Mouse (Mus musculus) midbrain, embryonic 16.5 days (tissue): ENCODE measurements around the gene Naxd. TPM values are rescaled to one million over a fixed set of nuclear protein-coding genes. Genes with fewer than 3 reads are reported as not detected.
"Not testable (repeated sequence)": the region's sequence is repeated elsewhere in the genome, so short reads cannot be mapped to it uniquely, and the experiment has no call there.

Source experiments
- ATAC-seq: fragments of 200-750 bp; cut with Nextera tagmentation; 2 replicates; pipeline ENCODE4 v1.8.0; 2017; ENCODE audit warnings: moderate TSS enrichment
- H3K27ac ChIP-seq: fragments of 300-500 bp; sonication (generic); 2 replicates; pipeline ENCODE4 v1.5.1; 2014; ENCODE audit warnings: mild to moderate bottlenecking, low read length, mixed read lengths
- H3K27me3 ChIP-seq: fragments of 300-500 bp; sonication (generic); 2 replicates; pipeline ENCODE4 v1.6.1; 2014; ENCODE audit warnings: low read depth, low read length, mixed read lengths; ENCODE audit not compliant: control insufficient read depth, insufficient read depth
- H3K36me3 ChIP-seq: fragments of 300-500 bp; sonication (generic); 2 replicates; pipeline ENCODE4 v1.6.1; 2014; ENCODE audit warnings: mild to moderate bottlenecking, low read length, moderate library complexity, mixed read lengths; ENCODE audit not compliant: control insufficient read depth, insufficient read depth
- H3K4me1 ChIP-seq: fragments of 300-500 bp; sonication (generic); 2 replicates; pipeline ENCODE4 v1.6.1; 2014; ENCODE audit warnings: mild to moderate bottlenecking, low read length, mixed read lengths; ENCODE audit not compliant: control insufficient read depth, insufficient read depth
- H3K4me2 ChIP-seq: fragments of 300-500 bp; sonication (generic); 2 replicates; pipeline ENCODE4 v1.6.1; 2014; ENCODE audit warnings: mild to moderate bottlenecking, low read length, mixed read lengths
- H3K4me3 ChIP-seq: fragments of 300-500 bp; sonication (generic); 2 replicates; pipeline ENCODE4 v1.5.1; 2014; ENCODE audit warnings: low read depth, mild to moderate bottlenecking, low read length, moderate library complexity, mixed read lengths
- H3K9ac ChIP-seq: fragments of 300-500 bp; sonication (generic); 2 replicates; pipeline ENCODE4 v1.6.1; 2014; ENCODE audit warnings: low read depth, low read length, mixed read lengths
- H3K9me3 ChIP-seq: fragments of 300-500 bp; sonication (generic); replicated peaks from 2 replicates; pipeline ENCODE4 v1.6.1; 2014; ENCODE audit warnings: mild to moderate bottlenecking, low read length, mixed read lengths; ENCODE audit not compliant: control insufficient read depth, poor library complexity, severe bottlenecking
- WGBS: fragments of 180-500 bp; shearing (Covaris S2); extraction: QIAGEN DNeasy Blood & Tissue Kit; methylation state at CpG from one replicate; pipeline ENCODE4 v1.1.7; 2014; 5-methylcytosine and 5-hydroxymethylcytosine counted together
- polyA plus RNA-seq: library from polyadenylated mRNA; unstranded; fragments of >200 nt; fragmentation: Nextera tagmentation; extraction: Ambion mirVana; gene quantifications from 2 replicates; pipeline ENCODE4 v1.2.1, GENCODE M21; 2015

Naxd gene
- polyA plus RNA-seq, 1 experiment from 2014 or later: 129 TPM

DNA sequence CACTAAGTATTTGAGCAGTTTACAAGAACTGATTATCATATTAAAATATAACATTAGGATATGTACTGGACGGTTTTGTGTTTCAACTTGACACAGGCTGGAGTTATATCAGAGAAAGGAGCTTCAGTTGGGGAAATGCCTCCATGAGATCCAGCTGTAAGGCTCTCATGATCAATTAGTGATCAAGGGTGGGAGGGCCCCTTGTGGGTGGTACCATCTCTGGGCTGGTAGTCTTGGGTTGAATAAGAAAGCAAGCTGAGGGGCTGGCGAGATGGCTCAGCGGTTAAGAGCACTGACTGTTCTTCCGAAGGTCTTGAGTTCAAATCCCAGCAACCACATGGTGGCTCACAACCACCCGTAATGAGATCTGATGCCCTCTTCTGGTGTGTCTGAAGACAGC is 30.8 kb upstream of the Naxd start:
- H3K27me3 ChIP-seq, H3K4me1 ChIP-seq, H3K27ac ChIP-seq, H3K4me2 ChIP-seq, H3K4me3 ChIP-seq, H3K36me3 ChIP-seq, H3K9me3 ChIP-seq, H3K9ac ChIP-seq, ATAC-seq: not testable (repeated sequence)
- 75% methylated on average over 4 of the region's 5 CpGs for WGBS

GRCm38 (mm10) chr8:11469095-11469494 is 28.2 kb upstream of the Naxd start:
- WGBS: 13% methylated on average over 3 of the region's 3 CpGs
- no peak for ATAC-seq

GRCm38 (mm10) chr8:11470694-11471093 is 26.6 kb upstream of the Naxd start:
- 69% methylated on average over 7 of the region's 7 CpGs for WGBS
- H3K27ac ChIP-seq: no peak overlapping the region
- no peak overlapping the region for H3K4me3 ChIP-seq
- H3K27me3 ChIP-seq: peaks cover 18% of the 10 kb centered on the region
- H3K9me3 ChIP-seq: no peaks in the 10 kb centered on the region
- no peak for ATAC-seq
- no peak overlapping the region for H3K4me2 ChIP-seq
- no peak overlapping the region for H3K9ac ChIP-seq
- no peaks in the 10 kb centered on the region; the same call in 1 of the 2 replicates for H3K4me1 ChIP-seq
- H3K36me3 ChIP-seq: no peaks in the 10 kb centered on the region

More at GRCm38 (mm10) chr8:11469095-11469494, 28.2 kb upstream of the Naxd start:
- Histone ChIP-seq H3K4me2 (no peak overlapping the region), H3K36me3 (no peaks in the 10 kb centered on the region), H3K9ac (no peak overlapping the region), H3K27me3 (peaks cover 7% of the 10 kb centered on the region), H3K4me3 (no peak overlapping the region), H3K9me3 (no peaks in the 10 kb centered on the region), H3K4me1 (no peaks in the 10 kb centered on the region), H3K27ac (no peak overlapping the region)

DNA sequence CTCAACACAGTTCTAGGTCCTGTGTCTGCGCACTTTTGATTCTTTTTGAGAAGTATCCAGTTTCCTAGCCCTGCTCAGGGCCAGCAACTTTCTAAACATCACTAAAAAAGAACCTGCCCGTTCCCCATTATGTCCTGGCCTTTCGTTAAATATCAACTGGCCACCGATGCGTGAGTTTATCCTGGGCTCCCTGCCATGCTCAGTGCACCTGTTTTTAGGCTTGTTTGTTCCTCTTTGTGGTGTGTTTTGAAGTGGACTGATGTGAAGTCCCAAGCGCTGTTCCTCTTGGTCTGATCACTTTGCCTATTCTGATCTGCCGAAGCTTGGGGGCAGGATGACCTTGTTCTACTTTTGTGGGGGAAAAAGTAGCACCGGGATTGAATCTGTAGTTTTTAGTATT is 26.0 kb upstream of the Naxd start:
- peaks cover under 1% of the 10 kb centered on the region; the same call in 1 of the 2 replicates for H3K4me1 ChIP-seq
- no peak overlapping the region for H3K4me2 ChIP-seq
- ATAC-seq: no peak
- no peak overlapping the region for H3K4me3 ChIP-seq
- H3K9ac ChIP-seq: no peak overlapping the region
- peaks cover 24% of the 10 kb centered on the region for H3K27me3 ChIP-seq
- WGBS: 36% methylated on average over 8 of the region's 8 CpGs
- H3K9me3 ChIP-seq: no peaks in the 10 kb centered on the region
- no peaks in the 10 kb centered on the region for H3K36me3 ChIP-seq
- no peak overlapping the region for H3K27ac ChIP-seq

GRCm38 (mm10) chr8:11473072-11473471 is 24.2 kb upstream of the Naxd start:
- H3K4me1 ChIP-seq: peaks cover 10% of the 10 kb centered on the region
- ATAC-seq: no peak
- 51% methylated on average over 4 of the region's 4 CpGs for WGBS
- H3K27ac ChIP-seq: no peak overlapping the region
- no peaks in the 10 kb centered on the region for H3K9me3 ChIP-seq
- no peak overlapping the region for H3K4me3 ChIP-seq
- no peak overlapping the region for H3K4me2 ChIP-seq
- no peak overlapping the region for H3K9ac ChIP-seq
- H3K27me3 ChIP-seq: peaks cover 38% of the 10 kb centered on the region
- no peaks in the 10 kb centered on the region for H3K36me3 ChIP-seq

DNA sequence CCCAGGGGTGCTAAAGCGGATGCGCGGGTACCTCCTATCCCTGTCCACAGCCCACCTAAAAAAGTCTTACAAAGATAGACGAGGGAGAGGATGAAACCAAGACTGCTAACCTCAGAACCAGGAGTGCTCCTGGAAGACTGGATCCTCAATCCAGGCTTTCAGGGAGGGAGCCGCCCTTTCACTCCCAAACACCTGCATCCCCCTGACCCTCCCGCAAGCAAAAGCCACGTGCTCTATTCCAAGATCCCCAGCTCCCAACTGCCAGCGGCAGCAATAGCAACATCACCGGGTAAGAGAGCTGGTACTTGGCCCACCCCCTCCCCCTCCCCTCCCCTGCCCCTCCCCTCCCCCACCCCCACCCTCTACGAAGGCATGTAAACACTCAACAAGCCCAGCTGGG is 21.9 kb upstream of the Naxd start:
- no peak for ATAC-seq
- WGBS: 13% methylated on average over 9 of the region's 10 CpGs
- no peak overlapping the region for H3K9ac ChIP-seq
- no peak overlapping the region for H3K4me2 ChIP-seq
- no peak overlapping the region for H3K4me3 ChIP-seq
- peaks cover 17% of the 10 kb centered on the region for H3K4me1 ChIP-seq
- H3K36me3 ChIP-seq: no peaks in the 10 kb centered on the region
- H3K27me3 ChIP-seq: peaks cover 59% of the 10 kb centered on the region
- no peaks in the 10 kb centered on the region for H3K9me3 ChIP-seq
- no peak overlapping the region for H3K27ac ChIP-seq

DNA sequence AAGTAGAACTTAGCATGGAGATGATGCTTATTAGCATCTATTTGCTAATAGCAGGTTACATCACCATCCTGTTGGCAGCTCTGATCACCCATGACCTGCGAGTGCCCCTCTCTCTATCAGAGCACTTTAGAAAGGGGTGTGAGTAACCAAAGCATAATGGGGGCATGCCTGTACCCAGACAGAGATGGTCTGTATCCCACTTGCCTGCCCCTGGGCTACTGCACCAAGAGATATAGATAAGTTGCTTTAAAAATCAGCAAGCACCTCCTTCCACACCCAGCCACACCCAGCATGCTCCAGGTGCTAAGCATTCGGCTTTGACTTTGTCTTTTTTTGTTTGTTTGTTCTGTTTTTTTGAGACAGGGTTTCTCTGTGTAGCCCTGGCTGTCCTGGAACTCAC is 21.4 kb upstream of the Naxd start:
- no peak overlapping the region for H3K27ac ChIP-seq
- H3K4me3 ChIP-seq: no peak overlapping the region
- H3K4me2 ChIP-seq: no peak overlapping the region
- ATAC-seq: no peak
- peaks cover 64% of the 10 kb centered on the region for H3K27me3 ChIP-seq
- peaks cover 17% of the 10 kb centered on the region for H3K4me1 ChIP-seq
- no peak overlapping the region for H3K9ac ChIP-seq
- no peaks in the 10 kb centered on the region for H3K36me3 ChIP-seq
- 26% methylated on average over 2 of the region's 2 CpGs for WGBS
- H3K9me3 ChIP-seq: no peaks in the 10 kb centered on the region

GRCm38 (mm10) chr8:11476338-11477177 is 20.7 kb upstream of the Naxd start:
- Histone ChIP-seq H3K27me3 (peaks cover 63% of the 10 kb centered on the region), H3K36me3 (no peaks in the 10 kb centered on the region), H3K4me1 (peaks cover 17% of the 10 kb centered on the region), H3K4me2 (peak overlapping the region; percentile 23), H3K9ac (peak overlapping the region; percentile 7; the same call in 1 of the 2 replicates), H3K4me3 (peak overlapping the region; percentile 4; the same call in 1 of the 2 replicates), H3K27ac (no peak overlapping the region), H3K9me3 (no peaks in the 10 kb centered on the region)
- no peak for ATAC-seq
- 9% methylated on average over 24 of the region's 24 CpGs for WGBS

- peaks cover 17% of the 10 kb centered on the region for H3K4me1 ChIP-seq
These were observed 20.1 kb upstream of the Naxd start for GRCm38 (mm10) chr8:11477178-11477553.

More at GRCm38 (mm10) chr8:11477178-11477553, 20.1 kb upstream of the Naxd start:
- WGBS: 2% methylated on average over 9 of the region's 9 CpGs
- Histone ChIP-seq H3K9ac (no peak overlapping the region; the same call in 1 of the 2 replicates), H3K27me3 (peaks cover 63% of the 10 kb centered on the region), H3K4me3 (peak overlapping the region; percentile 4; the same call in 1 of the 2 replicates), H3K36me3 (no peaks in the 10 kb centered on the region), H3K4me2 (peak overlapping the region; percentile 23), H3K27ac (no peak overlapping the region), H3K9me3 (no peaks in the 10 kb centered on the region)
- no peak for ATAC-seq
